Mouse (Mus musculus): ENCODE measurements around the gene Kcnd3.

DNA sequence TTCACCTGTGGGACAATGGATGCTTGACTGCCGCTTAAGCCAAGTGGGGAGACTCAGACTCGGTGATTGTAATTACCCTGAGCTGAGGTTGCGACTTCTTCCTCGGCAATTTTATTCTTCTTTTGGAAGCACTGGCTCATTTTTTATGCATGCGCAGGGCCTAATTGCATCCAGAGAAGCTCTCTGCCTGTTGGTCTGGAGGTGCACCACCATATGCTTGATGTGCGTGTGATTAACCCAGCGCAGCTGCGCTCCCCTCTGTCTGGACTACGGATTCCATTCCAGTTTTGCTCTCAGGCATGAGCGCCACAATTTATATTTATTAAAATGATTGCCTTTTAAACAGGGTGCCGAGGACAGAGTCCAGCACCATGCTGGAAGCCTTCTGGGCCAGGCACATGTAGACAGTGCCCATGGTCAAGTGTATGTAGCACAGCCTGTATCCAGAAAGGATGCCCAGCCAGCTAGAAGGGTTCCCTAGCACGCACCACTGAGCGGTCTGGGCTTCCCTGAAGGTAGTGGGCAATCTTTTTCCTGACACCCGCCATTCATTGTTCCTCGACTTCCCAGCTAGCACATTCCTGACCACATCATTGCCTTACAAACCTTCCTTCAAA, 138.0 kb downstream of the Kcnd3 start:
- no peak for TF ChIP-seq CTCF (IDR thresholded peaks at IDR 0.05; ENCODE audit: low read depth)
- TF ChIP-seq EP300 (IDR thresholded peaks at IDR 0.05; ENCODE audit: low read depth) = no peak

Data from liver, postnatal 0 days (tissue).